Mouse (Mus musculus) bone marrow macrophage, adult 2 months (primary cell): ENCODE measurements around the gene Kdm1b.

Experiments used
- CTCF ChIP-seq: IDR thresholded peaks from 2 replicates; pipeline ENCODE4 v1.5.1; 2012; ENCODE audit warnings: low read depth, mild to moderate bottlenecking, low read length, moderate library complexity
- POLR2A ChIP-seq: IDR thresholded peaks from 2 replicates; pipeline ENCODE4 v1.6.1; 2012; ENCODE audit warnings: mild to moderate bottlenecking, low read depth, low read length, borderline replicate concordance

- TF ChIP-seq CTCF (no peak), POLR2A (no peak)
Observed at GRCm38 (mm10) chr13:47124986-47125385, 81.7 kb downstream of the Kdm1b start.
